Mouse (Mus musculus): ENCODE results near the gene Heatr5b. TPM values are rescaled to one million over a fixed set of nuclear protein-coding genes. Genes with fewer than 3 reads are reported as not detected.

Gene Heatr5b
- total and polyA plus RNA-seq, 2 experiments from 2014 or later: 11.5 to 52.0 TPM

- Histone ChIP-seq H3K4me2 (ENCODE audit: low read depth, low read length, poor library complexity, severe bottlenecking) (no peak overlapping the region), H3K9me3 (ENCODE audit: low read length) (no peaks in the 10 kb centered on the region), H3K27me3 (ENCODE audit: insufficient read depth, low read length) (no peaks in the 10 kb centered on the region), H3K4me1 (ENCODE audit: insufficient read depth, low read length) (no peaks in the 10 kb centered on the region), H3K4me3 (ENCODE audit: low read depth, low read length) (no peak overlapping the region), H3K27ac (ENCODE audit: low read depth, low read length) (no peak overlapping the region), H3K9ac (replicated peaks; ENCODE audit: low read length, poor library complexity, severe bottlenecking) (no peak overlapping the region), H3K36me3 (ENCODE audit: insufficient read depth, low read length) (no peaks in the 10 kb centered on the region; the same call in 1 of the 2 replicates)
- WGBS: 97% methylated on average over 7 of the region's 7 CpGs
- DNase-seq (ENCODE audit: low spot score) (no peak), ATAC-seq (ENCODE audit: low FRiP score) (no peak)
- TF ChIP-seq CTCF (IDR thresholded peaks at IDR 0.05): no peak
Measured at GRCm38 (mm10) chr17:78702988-78703387, 132.2 kb downstream of the Heatr5b start.

Other genes with a start within 250 kb of the Heatr5b start
- gene Strn, start 98.2 kb downstream of the Heatr5b start, total RNA-seq (2014; rRNA removed): 22.4 and 23.3 TPM in 2 replicates
- 3.8 and 4.2 TPM in 2 replicates for gene Strn, start 98.2 kb downstream of the Heatr5b start, polyA plus RNA-seq (2015; fragmentation: Nextera tagmentation; extraction: Ambion mirVana)
- 31.9 and 38.2 TPM in 2 replicates for gene Gpatch11, start 203 bp upstream of the Heatr5b start, total RNA-seq (2014; rRNA removed)
- 48.5 and 49.0 TPM in 2 replicates for gene Gpatch11, start 203 bp upstream of the Heatr5b start, polyA plus RNA-seq (2015; fragmentation: Nextera tagmentation; extraction: Ambion mirVana)
- 3.3 and 4.0 TPM in 2 replicates for gene Eif2ak2, start 47.2 kb upstream of the Heatr5b start, total RNA-seq (2014; rRNA removed)
- gene Eif2ak2, start 47.2 kb upstream of the Heatr5b start, polyA plus RNA-seq (2015; fragmentation: Nextera tagmentation; extraction: Ambion mirVana): 3.1 and 4.0 TPM in 2 replicates
- gene Sult6b1, start 71.6 kb upstream of the Heatr5b start, total RNA-seq (2014; rRNA removed): not detected in 2 replicates
- gene Sult6b1, start 71.6 kb upstream of the Heatr5b start, polyA plus RNA-seq (2015; fragmentation: Nextera tagmentation; extraction: Ambion mirVana): not detected in 2 replicates
- 17.6 and 25.4 TPM in 2 replicates for gene Cebpzos, start 81.1 kb upstream of the Heatr5b start, total RNA-seq (2014; rRNA removed)
- gene Cebpzos, start 81.1 kb upstream of the Heatr5b start, polyA plus RNA-seq (2015; fragmentation: Nextera tagmentation; extraction: Ambion mirVana): 132 TPM in 2 replicates
- 18.4 and 20.9 TPM in 2 replicates for gene Cebpz, start 101.7 kb upstream of the Heatr5b start, total RNA-seq (2014; rRNA removed)
- 43.3 and 46.2 TPM in 2 replicates for gene Cebpz, start 101.7 kb upstream of the Heatr5b start, polyA plus RNA-seq (2015; fragmentation: Nextera tagmentation; extraction: Ambion mirVana)
- 27.5 and 29.9 TPM in 2 replicates for gene Ndufaf7, start 101.8 kb upstream of the Heatr5b start, total RNA-seq (2014; rRNA removed)
- 56.4 and 61.6 TPM in 2 replicates for gene Ndufaf7, start 101.8 kb upstream of the Heatr5b start, polyA plus RNA-seq (2015; fragmentation: Nextera tagmentation; extraction: Ambion mirVana)
- 15.5 and 20.1 TPM in 2 replicates for gene Prkd3, start 185.5 kb upstream of the Heatr5b start, total RNA-seq (2014; rRNA removed)
- gene Prkd3, start 185.5 kb upstream of the Heatr5b start, polyA plus RNA-seq (2015; fragmentation: Nextera tagmentation; extraction: Ambion mirVana): 4.9 and 5.9 TPM in 2 replicates
- 27.9 and 28.0 TPM in 2 replicates for gene Qpct, start 216.5 kb upstream of the Heatr5b start, total RNA-seq (2014; rRNA removed)
- 30.2 and 35.7 TPM in 2 replicates for gene Qpct, start 216.5 kb upstream of the Heatr5b start, polyA plus RNA-seq (2015; fragmentation: Nextera tagmentation; extraction: Ambion mirVana)

All from midbrain, postnatal 0 days (tissue).